Mouse (Mus musculus) Patski (cell line): ENCODE data around the gene Cyb5r2. TPM values are rescaled to one million over a fixed set of nuclear protein-coding genes. Genes with fewer than 3 reads are reported as not detected.

Experiments
- ATAC-seq: fragments of 100-300 bp; one replicate; pipeline ENCODE4 v1.8.0; 2021
- CTCF ChIA-PET: fragments of 350-600 bp; sonication (Branson Sonifier 250); formaldehyde crosslinking; loops from one replicate; lab custom pipeline; 2022; ENCODE audit warnings: inconsistent platforms; lab: Charles Lee
- POLR2A ChIA-PET: fragments of 350-600 bp; sonication (Branson Sonifier 250); formaldehyde crosslinking; loops from one replicate; lab custom pipeline; 2022; ENCODE audit warnings: antibody characterized with exemption, inconsistent platforms; lab: Charles Lee
- DNase-seq: peaks from one replicate; pipeline ENCODE4 v3.0.0-alpha.2; 2011; ENCODE audit warnings: low read depth, low spot score
- H3K27me3 ChIP-seq: fragments of 371-371 bp; one replicate; pipeline ENCODE4 v1.5.1; 2021
- CTCF ChIP-seq: fragments of 100-300 bp; IDR thresholded peaks from one replicate; pipeline ENCODE4 v1.5.1; 2021
- in situ Hi-C: fragments of 300-500 bp; cut with MboI; formaldehyde crosslinking; loops from 3 replicates; pipeline ENCODE4 v1.11.1; 2018; ENCODE audit warnings: low pct_unique_long_range_greater_than_20kb, mixed read lengths
- polyA plus RNA-seq: library from polyadenylated mRNA; unstranded; gene quantifications from one replicate; pipeline ENCODE4 v1.2.3, GENCODE M21; 2021

The Cyb5r2 gene
- polyA plus RNA-seq, 1 experiment from 2014 or later = not detected

GRCm38 (mm10) chr7:107700646-107701045 lies 57.2 kb downstream of the Cyb5r2 start:
- H3K27me3 ChIP-seq = no peaks in the 10 kb centered on the region
- no peak for DNase-seq
- CTCF ChIA-PET = no interaction called here
- TF ChIP-seq CTCF = no peak
- POLR2A ChIA-PET = interaction anchor here (0.6 kb wide), 1 partner anchor 38 kb away, joined by 3 read pairs; no protein-coding TSS in a partner anchor
- in situ Hi-C loops = no loop called here
- ATAC-seq = no peak

- ATAC-seq = peak; percentile 79
- H3K27me3 ChIP-seq = no peaks in the 10 kb centered on the region
- no peak for DNase-seq
- ChIA-PET CTCF (interaction anchor here (1.9 to 3.0 kb wide), 2 partner anchors 9 to 39 kb away, joined by 7 to 12 read pairs; no protein-coding TSS in a partner anchor), POLR2A (no interaction called here)
- in situ Hi-C loops = no loop called here
- TF ChIP-seq CTCF = no peak
These were observed 57.9 kb downstream of the Cyb5r2 start for GRCm38 (mm10) chr7:107699926-107700325.

Other genes starting within 250 kb of the Cyb5r2 start
- gene Olfml1, start 190.6 kb downstream of the Cyb5r2 start, polyA plus RNA-seq = not detected
- gene Ppfibp2, start 162.8 kb downstream of the Cyb5r2 start, polyA plus RNA-seq = 1.4 TPM
- not detected for gene 5330417H12Rik, start 132.9 kb downstream of the Cyb5r2 start, polyA plus RNA-seq
- not detected for gene Ovch2, start 43.2 kb upstream of the Cyb5r2 start, polyA plus RNA-seq
- gene Olfr467, start 54.2 kb upstream of the Cyb5r2 start, polyA plus RNA-seq = not detected
- not detected for gene Olfr469, start 67.5 kb upstream of the Cyb5r2 start, polyA plus RNA-seq
- not detected for gene Olfr470, start 89.5 kb upstream of the Cyb5r2 start, polyA plus RNA-seq
- gene Olfr472, start 139.9 kb upstream of the Cyb5r2 start, polyA plus RNA-seq = 0.01 TPM
- gene Olfr473, start 172.4 kb upstream of the Cyb5r2 start, polyA plus RNA-seq = not detected
- not detected for gene Olfr474, start 196.6 kb upstream of the Cyb5r2 start, polyA plus RNA-seq
- not detected for gene Olfr476, start 206.8 kb upstream of the Cyb5r2 start, polyA plus RNA-seq
- 0.01 TPM for gene Olfr477, start 228.7 kb upstream of the Cyb5r2 start, polyA plus RNA-seq